In genomic region chr2:31371396-31371795, GRCm38 (mm10) we compare ENCODE assay signal across 10 mouse cellular contexts.
DNase-seq lines count a peak whose midpoint lies in the region.
"Had no signal": no experiment of that assay in that cellular context is flagged by ENCODE, and none has a peak within 500 bp of the region (broad histone marks: within the 10 kb centered on the region; RNA-seq: fewer than 3 reads in every experiment).

No protein-coding gene starts in this region.

- DNase-seq in ovary, postnatal 14 days (ENCODE audit: low spot score), result peak; percentile 9
- no peak for DNase-seq in ovary, postnatal 10 days (ENCODE audit: low spot score)
- DNase-seq in heart, adult 9 months (ENCODE audit: low spot score in 2 of 2), result peak; percentile 69 to 76
- peak; percentile 73 for DNase-seq in kidney, postnatal 10 days
- peak; percentile 63 for DNase-seq in testis, postnatal 10 days (ENCODE audit: low spot score)
- no peak for DNase-seq in layer of hippocampus, adult 9-11 months
- DNase-seq in thymus, postnatal 25 days, result no peak
- no peak for DNase-seq in cerebellum, postnatal 36 days
- DNase-seq: adrenal gland, postnatal 14 days; lung, embryonic 14.5 days had no signal

Comparison
In these comparisons a context has a peak if more than half of its experiments do, and no peak if none do; other contexts are left out.
1. DNase-seq: peak in ovary, postnatal 14 days (single experiment), heart, adult 9 months (2 of 2), kidney, postnatal 10 days (single experiment) and testis, postnatal 10 days (single experiment); none in ovary, postnatal 10 days (single experiment), layer of hippocampus, adult 9-11 months (single experiment), thymus, postnatal 25 days (single experiment) and cerebellum, postnatal 36 days (0 of 2).